Mouse (Mus musculus): ENCODE measurements around the gene Rtp3.
A peak's percentile ranks its signal among the peaks of the same experiment; 100 is the strongest.

The Rtp3 gene

GRCm38 (mm10) chr9:110990204-110990603, at the start of gene Rtp3:
Gene Rtp3, minus strand, starts transcription at chr9:110990583.
- no peak for DNase-seq

DNA sequence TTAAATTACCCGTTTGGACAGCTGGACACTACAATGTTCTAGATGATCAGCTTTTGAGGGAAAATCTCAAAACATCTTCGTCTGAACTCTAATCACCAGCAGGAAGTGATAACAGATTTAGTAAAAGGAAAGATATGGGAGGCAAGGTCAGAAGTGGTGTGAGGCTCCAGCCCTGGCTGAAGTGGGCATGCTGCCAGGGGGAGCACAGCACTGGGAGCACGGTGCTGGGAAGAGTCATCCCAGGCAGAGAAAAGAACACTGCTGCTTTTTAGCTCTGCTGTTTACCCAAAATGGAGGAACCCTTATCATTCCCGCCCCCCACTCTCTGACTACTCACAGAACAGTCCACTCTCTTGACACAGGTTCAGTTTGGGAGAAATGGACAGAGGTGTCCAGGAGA, 49.6 kb upstream of the Rtp3 start:
- DNase-seq: no peak

DNA sequence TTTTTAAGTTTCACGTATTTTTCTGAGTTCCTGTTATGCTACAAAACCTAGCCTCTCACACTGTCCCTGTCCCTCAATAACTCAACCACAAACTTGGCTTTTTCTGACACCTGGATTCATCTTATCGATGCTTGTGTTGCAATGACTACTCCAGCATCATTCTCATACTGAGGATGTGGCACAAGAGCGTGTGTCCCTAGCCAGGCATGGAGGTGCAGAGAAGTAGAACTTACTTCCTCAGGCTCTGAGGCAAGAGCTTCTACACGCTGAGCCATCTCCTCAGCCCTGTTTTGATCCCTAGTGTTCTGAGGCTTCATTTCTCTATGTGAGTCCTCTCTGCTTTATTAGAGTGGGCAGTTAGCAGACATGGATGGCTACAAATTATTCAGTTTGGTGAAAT, 43.3 kb upstream of the Rtp3 start:
- no peak for DNase-seq

DNA sequence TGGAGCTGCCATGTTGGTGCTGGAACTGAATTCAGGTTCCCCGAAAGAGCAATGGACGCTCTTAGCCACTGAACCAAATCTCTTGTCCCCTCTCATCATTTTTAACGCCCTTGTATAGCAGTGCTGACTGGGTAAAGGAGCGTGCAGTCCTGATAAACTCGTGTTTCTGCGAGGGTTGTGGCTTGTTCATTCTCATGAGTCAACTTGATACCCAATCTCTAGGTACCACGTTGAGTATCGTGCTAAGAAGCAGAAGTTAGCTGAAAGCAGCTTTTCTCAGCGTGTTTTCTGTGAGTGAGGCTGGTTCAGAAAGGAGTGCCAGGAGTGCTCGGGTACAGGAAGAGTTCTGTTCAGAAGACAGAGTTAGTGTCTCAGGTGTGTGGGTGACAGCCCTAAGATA, 36.4 kb upstream of the Rtp3 start:
- DNase-seq: no peak

- DNase-seq: no peak
Observed at GRCm38 (mm10) chr9:111019022-111019421, 28.6 kb upstream of the Rtp3 start, which contains the start of gene Ltf. Gene Ltf, plus strand, starts transcription at chr9:111019271.

DNA sequence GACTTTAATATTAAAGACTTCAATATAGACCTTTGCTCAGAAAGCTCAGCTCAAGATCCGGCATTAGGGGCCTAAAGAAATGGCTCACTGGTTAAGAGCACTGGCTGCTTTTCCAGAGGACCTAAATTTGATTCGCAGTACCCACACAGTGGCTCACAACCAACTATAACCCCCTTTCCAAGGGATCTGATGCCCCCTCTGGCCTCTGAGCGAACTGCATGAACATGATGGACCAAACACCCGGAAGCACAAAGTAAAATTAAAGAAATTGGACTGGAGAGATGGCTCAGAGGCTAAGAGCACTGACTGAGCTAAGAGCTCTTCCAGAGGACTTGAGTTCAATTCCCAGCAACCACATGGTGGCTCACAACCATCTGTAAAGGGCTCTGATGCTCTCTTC, 25.3 kb upstream of the Rtp3 start:
- DNase-seq: no peak

DNA sequence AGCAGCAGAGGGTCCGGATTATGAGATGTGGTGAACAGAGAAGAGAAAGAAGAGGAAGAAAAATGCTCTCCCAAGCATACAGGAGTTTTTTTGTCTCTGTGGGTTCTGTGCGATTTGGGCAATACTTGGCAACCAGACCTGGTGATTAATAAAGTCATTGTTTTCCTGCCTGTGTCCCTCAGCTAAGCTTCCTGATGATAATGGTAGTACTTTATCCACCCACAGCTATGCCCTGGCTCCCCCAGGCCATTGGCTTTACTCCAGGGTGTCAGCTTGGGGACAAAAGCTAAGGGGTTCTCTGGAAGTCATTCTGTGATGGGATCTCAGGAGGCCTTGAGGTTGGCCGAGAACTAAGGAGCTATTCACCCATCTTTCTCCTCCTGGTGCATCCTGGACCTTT, 21.7 kb upstream of the Rtp3 start:
- no peak for DNase-seq

DNA sequence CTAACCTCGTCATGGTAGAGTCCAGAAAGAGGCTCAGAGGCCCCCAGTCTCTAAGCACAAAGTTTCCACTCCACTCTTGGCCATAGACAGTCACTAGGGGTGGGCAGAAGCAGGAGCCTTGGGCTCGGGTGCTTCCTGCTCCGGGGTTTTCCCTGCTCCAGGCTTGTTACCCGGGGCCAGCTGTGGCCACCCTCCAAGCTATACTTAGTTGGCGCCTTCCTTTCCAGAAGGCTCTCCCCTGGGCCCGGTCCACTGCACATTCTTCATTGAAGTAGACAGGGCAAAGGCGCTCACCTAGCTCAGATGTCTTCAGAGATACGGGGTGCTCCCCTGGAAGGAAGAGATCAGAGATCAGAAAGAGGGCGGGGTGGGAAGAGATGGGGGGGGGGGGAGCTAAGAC, 21.2 kb upstream of the Rtp3 start:
- no peak for DNase-seq

- no peak for DNase-seq
Observed at GRCm38 (mm10) chr9:111009763-111010162, 19.4 kb upstream of the Rtp3 start.

GRCm38 (mm10) chr9:111006544-111006943, 16.2 kb upstream of the Rtp3 start:
- DNase-seq: no peak

- DNase-seq: no peak
Observed at GRCm38 (mm10) chr9:111003279-111003678, 12.9 kb upstream of the Rtp3 start.

- no peak for DNase-seq
Observed at GRCm38 (mm10) chr9:111001621-111002020, 11.2 kb upstream of the Rtp3 start.

GRCm38 (mm10) chr9:110999856-111000255, 9.5 kb upstream of the Rtp3 start:
- no peak for DNase-seq

DNA sequence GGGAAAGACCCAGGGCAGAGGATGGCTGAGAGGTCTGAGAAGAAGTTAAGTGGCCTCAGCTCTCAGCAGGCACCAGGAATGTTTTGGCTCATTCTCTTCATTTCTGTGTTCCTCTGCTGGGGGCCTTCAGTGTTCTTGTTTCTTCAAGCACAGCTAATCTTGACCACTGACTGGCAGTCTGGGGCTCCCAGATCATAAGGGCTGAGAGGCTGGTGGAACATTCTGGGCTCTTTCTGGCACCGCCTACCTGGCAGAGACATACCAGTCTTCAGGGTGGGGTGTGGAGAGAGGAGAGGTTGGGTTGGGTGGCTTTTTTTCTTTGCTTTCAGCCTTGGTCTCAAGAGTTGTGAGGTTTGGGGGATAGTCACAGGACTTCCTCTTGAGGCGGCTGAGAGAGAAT, 8.7 kb upstream of the Rtp3 start:
- DNase-seq: no peak

DNA sequence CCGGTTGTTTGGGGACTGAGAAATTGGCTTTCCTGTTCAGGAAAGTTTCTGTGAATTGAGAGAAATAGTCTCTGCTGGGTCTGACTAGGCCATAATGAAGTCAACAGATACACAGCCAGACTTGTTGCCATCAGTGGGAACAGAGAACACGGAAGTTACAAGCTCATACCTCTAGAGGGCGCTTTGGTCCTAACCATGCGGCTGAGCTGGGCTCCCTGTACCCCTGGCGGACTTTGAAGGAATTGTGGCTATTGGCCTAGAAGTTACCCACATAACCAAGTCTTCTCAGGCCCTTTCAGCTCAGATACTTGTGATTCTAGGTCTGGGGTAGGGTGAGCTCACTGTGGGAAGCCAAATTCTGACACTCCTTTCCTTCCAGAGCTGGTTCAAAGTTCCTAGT, 6.9 kb upstream of the Rtp3 start:
- peak; percentile 56 to 58 for DNase-seq

- DNase-seq: peak; percentile 62 to 73
Observed at GRCm38 (mm10) chr9:110994716-110995172, 4.4 kb upstream of the Rtp3 start.

- no peak for DNase-seq
Observed at GRCm38 (mm10) chr9:110993281-110993709, 2.9 kb upstream of the Rtp3 start.

GRCm38 (mm10) chr9:110989543-110989942, 840 bp downstream of the Rtp3 start:
- DNase-seq: no peak

- no peak for DNase-seq
Observed at GRCm38 (mm10) chr9:110989141-110989540, 1.2 kb downstream of the Rtp3 start.

- no peak for DNase-seq
Observed at GRCm38 (mm10) chr9:110988078-110988477, 2.3 kb downstream of the Rtp3 start.

DNA sequence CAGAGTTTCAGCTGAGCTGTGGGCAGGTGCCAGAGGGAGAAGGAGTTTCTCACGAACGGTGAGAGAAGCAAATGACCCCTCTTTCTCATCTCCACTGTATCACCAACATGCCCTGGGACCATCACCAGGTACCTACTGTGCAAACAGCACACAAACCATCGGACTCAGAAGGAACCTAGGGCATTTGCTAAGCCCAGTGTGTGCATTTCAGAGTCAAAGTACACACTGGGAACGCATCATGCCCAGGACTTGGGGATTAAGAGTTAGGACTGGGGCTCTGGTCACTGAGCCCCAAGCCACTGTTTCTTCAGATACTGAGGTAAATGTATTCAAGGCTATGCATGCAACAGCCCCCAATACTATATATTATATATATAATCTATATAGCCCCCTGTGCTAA, 3.1 kb downstream of the Rtp3 start:
- DNase-seq: no peak

DNA sequence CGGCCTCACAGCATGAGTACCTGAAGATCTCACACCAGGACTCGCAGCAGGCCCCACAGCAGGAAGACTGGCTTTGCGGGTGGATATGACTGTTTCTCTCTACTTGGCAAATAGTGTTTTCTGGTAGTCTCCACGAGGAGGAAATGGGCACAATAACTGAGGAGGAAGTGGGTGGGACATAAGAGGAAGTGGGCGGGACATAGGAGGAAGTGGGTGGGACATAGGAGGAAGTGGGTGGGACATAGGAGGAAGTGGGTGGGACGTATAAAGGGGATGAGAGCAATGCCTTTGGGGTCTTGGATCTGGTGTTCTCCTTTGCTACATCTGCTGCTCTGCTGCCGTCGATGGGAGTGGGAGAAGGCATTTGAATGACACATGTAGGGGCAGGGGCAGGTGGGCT, 4.4 kb downstream of the Rtp3 start:
- no peak for DNase-seq

- no peak for DNase-seq
Observed at GRCm38 (mm10) chr9:110985541-110985940, 4.8 kb downstream of the Rtp3 start.

- no peak for DNase-seq
Observed at GRCm38 (mm10) chr9:110984096-110984495, 6.3 kb downstream of the Rtp3 start.

DNA sequence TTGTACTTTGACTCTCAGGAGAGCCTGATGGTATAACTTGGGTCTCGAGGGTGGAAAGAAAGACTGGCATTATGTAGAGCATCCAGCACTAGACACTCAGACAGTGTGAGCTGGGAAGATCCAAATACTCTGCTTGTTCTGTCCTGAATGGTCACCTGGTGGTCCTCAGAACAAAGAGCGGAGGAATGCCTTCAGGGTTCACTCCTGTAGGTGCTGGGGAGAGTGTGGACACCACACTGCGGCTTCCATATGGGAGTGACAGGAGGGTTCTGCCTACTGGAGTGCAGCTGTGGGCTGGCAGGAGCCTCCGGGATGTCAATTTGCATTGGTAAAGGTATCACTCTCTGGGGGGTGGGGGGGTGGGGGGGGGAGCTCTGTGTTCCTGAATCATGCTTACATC, 8.0 kb downstream of the Rtp3 start:
- no peak for DNase-seq

GRCm38 (mm10) chr9:110979411-110979810, 11.0 kb downstream of the Rtp3 start:
- no peak for DNase-seq
